Mouse (Mus musculus): ENCODE data around the gene Pola1. TPM values are rescaled to one million over a fixed set of nuclear protein-coding genes. Genes with fewer than 3 reads are reported as not detected.

The Pola1 gene
- polyA plus RNA-seq, 1 experiment from 2014 or later = 33.3 TPM

DNA sequence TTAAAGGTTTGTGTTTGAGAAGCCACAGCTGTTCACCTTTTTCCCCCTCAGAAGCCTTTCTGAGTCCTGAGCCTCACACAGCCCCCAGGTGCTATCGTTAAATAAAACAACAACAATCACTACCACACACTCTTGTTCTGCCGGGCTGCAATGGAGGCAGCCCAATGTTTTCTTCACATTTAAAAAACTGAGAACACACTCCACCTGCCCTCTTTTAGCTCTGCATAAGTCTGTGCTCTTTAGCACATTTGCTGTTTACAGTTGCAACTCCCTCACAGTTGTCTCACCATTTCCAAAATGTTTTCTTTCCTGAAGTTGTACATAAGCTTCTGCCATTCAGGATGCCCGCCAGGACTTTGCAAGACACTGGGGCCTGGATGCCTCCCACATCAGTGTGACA lies 356.3 kb downstream of the Pola1 start:
- H3K36me3 ChIP-seq = no peaks in the 10 kb centered on the region
- no peaks in the 10 kb centered on the region for H3K9me3 ChIP-seq (replicated peaks)
- 44% methylated on average over 3 of the region's 3 CpGs for WGBS
- no peaks in the 10 kb centered on the region for H3K4me1 ChIP-seq
- H3K4me3 ChIP-seq = no peak overlapping the region
- peaks cover 55% of the 10 kb centered on the region for H3K27me3 ChIP-seq (ENCODE audit: low read depth, poor library complexity, severe bottlenecking)
- H3K27ac ChIP-seq = no peak overlapping the region
- no peak for DNase-seq (ENCODE audit: low spot score)

Other genes starting within 250 kb of the Pola1 start
- gene Pcyt1b, start 22.7 kb upstream of the Pola1 start, polyA plus RNA-seq (2016; fragmentation: Nextera tagmentation; extraction: Ambion mirVana) = 2.5 and 4.8 TPM in 2 replicates
- 80.4 and 87.2 TPM in 2 replicates for gene Pdk3, start 200.0 kb upstream of the Pola1 start, polyA plus RNA-seq (2016; fragmentation: Nextera tagmentation; extraction: Ambion mirVana)